Mouse (Mus musculus): Measurements from ENCODE around the gene Rcc2.

The Rcc2 gene

GRCm38 (mm10) chr4:140723192-140723591 is 22.9 kb downstream of the Rcc2 start:
- H3K4me3 ChIP-seq (replicated peaks; ENCODE audit: low read length) = no peak overlapping the region
- peaks cover 72% of the 10 kb centered on the region for H3K36me3 ChIP-seq (ENCODE audit: insufficient read depth, low read length)
- H3K27me3 ChIP-seq (ENCODE audit: insufficient read depth, low read length) = no peaks in the 10 kb centered on the region
- H3K4me1 ChIP-seq (replicated peaks; ENCODE audit: low read depth, low read length) = peaks cover 65% of the 10 kb centered on the region
- H3K9me3 ChIP-seq (ENCODE audit: low read length) = no peaks in the 10 kb centered on the region
- no peak for TF ChIP-seq CTCF (conservative IDR thresholded peaks at IDR 0.05; ENCODE audit: low read length)
- TF ChIP-seq NANOG (IDR thresholded peaks at IDR 0.05; ENCODE audit: borderline replicate concordance, low read length) = no peak
- no peak for TF ChIP-seq POU5F1 (IDR thresholded peaks at IDR 0.05; ENCODE audit: borderline replicate concordance, low read length)

- no peaks in the 10 kb centered on the region for H3K27me3 ChIP-seq (ENCODE audit: insufficient read depth, low read length)
Measured at GRCm38 (mm10) chr4:140723801-140724200, 23.5 kb downstream of the Rcc2 start.

GRCm38 (mm10) chr4:140724739-140725138 is 24.4 kb downstream of the Rcc2 start:
- Histone ChIP-seq H3K27me3 (ENCODE audit: insufficient read depth, low read length) (no peaks in the 10 kb centered on the region), H3K9me3 (ENCODE audit: low read length) (no peaks in the 10 kb centered on the region), H3K4me1 (replicated peaks; ENCODE audit: low read depth, low read length) (peaks cover 60% of the 10 kb centered on the region), H3K36me3 (ENCODE audit: insufficient read depth, low read length) (peaks cover 59% of the 10 kb centered on the region), H3K4me3 (replicated peaks; ENCODE audit: low read length) (no peak overlapping the region)
- no peak for TF ChIP-seq CTCF (conservative IDR thresholded peaks at IDR 0.05; ENCODE audit: low read length)

More at GRCm38 (mm10) chr4:140723801-140724200, 23.5 kb downstream of the Rcc2 start:
- Histone ChIP-seq H3K4me3 (replicated peaks; ENCODE audit: low read length) (no peak overlapping the region), H3K36me3 (ENCODE audit: insufficient read depth, low read length) (peaks cover 66% of the 10 kb centered on the region), H3K9me3 (ENCODE audit: low read length) (no peaks in the 10 kb centered on the region), H3K4me1 (replicated peaks; ENCODE audit: low read depth, low read length) (peaks cover 62% of the 10 kb centered on the region)
- TF ChIP-seq CTCF (conservative IDR thresholded peaks at IDR 0.05; ENCODE audit: low read length) = peak; percentile 59
- TF ChIP-seq NANOG (IDR thresholded peaks at IDR 0.05; ENCODE audit: borderline replicate concordance, low read length) = no peak

DNA sequence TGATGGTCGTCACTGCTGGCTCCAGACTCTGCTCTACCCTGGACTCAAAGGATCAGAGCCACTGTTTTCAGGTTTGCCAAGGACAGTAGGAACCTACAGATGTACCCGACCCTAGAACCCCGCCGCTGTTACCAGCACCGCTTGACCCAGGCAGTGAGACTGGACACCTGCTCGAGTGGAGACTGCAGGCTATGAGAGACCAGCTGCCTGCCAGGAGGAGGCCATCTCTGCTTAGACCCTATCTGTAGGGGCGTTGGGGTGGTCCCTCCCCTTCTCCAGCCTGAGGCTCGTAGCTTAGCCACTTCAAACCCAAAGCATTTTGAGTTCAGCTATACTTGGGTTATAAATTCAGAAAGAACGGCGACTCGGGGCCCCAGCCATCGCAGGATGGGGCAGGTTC is 26.6 kb downstream of the Rcc2 start:
- TF ChIP-seq POU5F1 (IDR thresholded peaks at IDR 0.05; ENCODE audit: borderline replicate concordance, low read length) = no peak
- TF ChIP-seq CTCF (conservative IDR thresholded peaks at IDR 0.05; ENCODE audit: low read length) = no peak
- no peak for TF ChIP-seq NANOG (IDR thresholded peaks at IDR 0.05; ENCODE audit: borderline replicate concordance, low read length)
- H3K4me1 ChIP-seq (replicated peaks; ENCODE audit: low read depth, low read length) = peaks cover 52% of the 10 kb centered on the region
- H3K27me3 ChIP-seq (ENCODE audit: insufficient read depth, low read length) = no peaks in the 10 kb centered on the region
- H3K9me3 ChIP-seq (ENCODE audit: low read length) = no peaks in the 10 kb centered on the region
- H3K36me3 ChIP-seq (ENCODE audit: insufficient read depth, low read length) = peaks cover 38% of the 10 kb centered on the region
- no peak overlapping the region for H3K4me3 ChIP-seq (replicated peaks; ENCODE audit: low read length)

DNA sequence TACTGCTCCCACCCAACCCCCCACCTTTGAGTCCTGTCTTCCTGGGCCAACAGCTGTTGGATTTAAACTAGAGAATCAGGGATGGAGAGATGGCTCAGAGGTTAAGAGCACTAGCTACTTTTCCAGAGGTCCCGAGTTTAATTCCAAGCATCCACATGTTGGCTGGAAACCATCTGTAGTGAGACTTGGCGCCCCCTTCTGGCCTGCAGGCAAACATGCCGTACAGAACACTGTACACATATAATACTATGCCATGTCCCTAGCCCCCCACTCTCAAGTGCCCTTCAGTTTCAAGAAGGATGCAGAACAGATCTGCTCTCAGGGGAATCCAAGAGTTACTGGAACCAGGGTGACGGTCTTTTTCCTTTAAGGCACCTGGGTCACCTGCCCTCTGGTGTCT is 31.3 kb downstream of the Rcc2 start:
- TF ChIP-seq CTCF (conservative IDR thresholded peaks at IDR 0.05; ENCODE audit: low read length) (peak; percentile 75), POU5F1 (IDR thresholded peaks at IDR 0.05; ENCODE audit: borderline replicate concordance, low read length) (no peak)
- no peaks in the 10 kb centered on the region for H3K36me3 ChIP-seq (ENCODE audit: insufficient read depth, low read length)
- H3K27me3 ChIP-seq (ENCODE audit: insufficient read depth, low read length) = peaks cover 4% of the 10 kb centered on the region; the same call in 1 of the 2 replicates
- H3K9me3 ChIP-seq (ENCODE audit: low read length) = no peaks in the 10 kb centered on the region
- H3K4me1 ChIP-seq (replicated peaks; ENCODE audit: low read depth, low read length) = peaks cover 46% of the 10 kb centered on the region
- H3K4me3 ChIP-seq (replicated peaks; ENCODE audit: low read length) = no peak overlapping the region

DNA sequence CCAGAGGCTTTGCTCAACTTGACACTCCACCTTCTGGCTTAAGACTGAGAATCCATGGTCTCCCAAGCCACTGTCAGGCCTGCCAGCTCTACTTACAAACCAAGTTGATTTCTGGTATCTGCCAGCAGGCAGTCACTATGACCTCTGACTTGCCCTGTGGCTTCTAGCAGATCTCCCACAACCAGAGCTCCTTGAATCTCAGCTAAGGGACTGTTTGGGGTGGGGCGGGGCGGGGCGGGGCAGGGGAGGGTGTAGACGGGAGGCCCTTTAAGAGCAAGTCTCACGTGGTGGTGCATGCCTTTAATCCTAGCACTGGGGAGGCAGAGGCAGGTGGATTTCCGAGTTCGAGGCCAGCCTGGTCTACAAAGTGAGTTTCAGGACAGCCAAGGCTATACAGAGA is 32.5 kb downstream of the Rcc2 start:
- TF ChIP-seq NANOG (IDR thresholded peaks at IDR 0.05; ENCODE audit: borderline replicate concordance, low read length) = no peak
- TF ChIP-seq CTCF (conservative IDR thresholded peaks at IDR 0.05; ENCODE audit: low read length) = no peak
- TF ChIP-seq POU5F1 (IDR thresholded peaks at IDR 0.05; ENCODE audit: borderline replicate concordance, low read length) = no peak
- H3K4me1 ChIP-seq (replicated peaks; ENCODE audit: low read depth, low read length) = peaks cover 41% of the 10 kb centered on the region
- no peaks in the 10 kb centered on the region for H3K9me3 ChIP-seq (ENCODE audit: low read length)
- H3K4me3 ChIP-seq (replicated peaks; ENCODE audit: low read length) = no peak overlapping the region
- peaks cover 6% of the 10 kb centered on the region; the same call in 1 of the 2 replicates for H3K27me3 ChIP-seq (ENCODE audit: insufficient read depth, low read length)
- no peaks in the 10 kb centered on the region for H3K36me3 ChIP-seq (ENCODE audit: insufficient read depth, low read length)

DNA sequence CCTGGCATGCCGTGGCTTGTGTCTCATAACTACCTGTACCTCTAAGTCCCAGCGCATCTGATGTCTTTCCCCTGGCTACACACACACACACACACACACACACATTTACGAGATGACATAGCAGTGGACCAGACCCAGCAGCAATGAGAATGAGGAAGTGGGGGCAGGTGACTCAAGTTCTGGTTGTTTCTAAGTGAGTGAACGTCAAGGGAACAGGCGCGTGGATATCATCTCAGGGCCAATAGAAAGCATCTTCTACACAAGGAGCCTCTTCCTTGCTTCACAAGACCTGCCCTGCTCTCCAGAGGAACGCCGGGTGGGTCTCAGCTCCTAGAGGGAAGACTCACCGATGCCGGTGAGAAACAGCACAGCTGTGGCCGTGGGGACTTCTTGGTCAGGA is 40.3 kb downstream of the Rcc2 start:
- no peak overlapping the region for H3K4me3 ChIP-seq (replicated peaks; ENCODE audit: low read length)
- TF ChIP-seq CTCF (conservative IDR thresholded peaks at IDR 0.05; ENCODE audit: low read length) = no peak
- no peak for TF ChIP-seq POU5F1 (IDR thresholded peaks at IDR 0.05; ENCODE audit: borderline replicate concordance, low read length)
- TF ChIP-seq NANOG (IDR thresholded peaks at IDR 0.05; ENCODE audit: borderline replicate concordance, low read length) = no peak
- H3K27me3 ChIP-seq (ENCODE audit: insufficient read depth, low read length) = peaks cover 18% of the 10 kb centered on the region
- H3K9me3 ChIP-seq (ENCODE audit: low read length) = no peaks in the 10 kb centered on the region
- peaks cover 11% of the 10 kb centered on the region; the same call in 1 of the 2 replicates for H3K4me1 ChIP-seq (replicated peaks; ENCODE audit: low read depth, low read length)
- H3K36me3 ChIP-seq (ENCODE audit: insufficient read depth, low read length) = no peaks in the 10 kb centered on the region

GRCm38 (mm10) chr4:140741401-140741800 is 41.1 kb downstream of the Rcc2 start:
- Histone ChIP-seq H3K4me1 (replicated peaks; ENCODE audit: low read depth, low read length) (peaks cover 14% of the 10 kb centered on the region; the same call in 1 of the 2 replicates), H3K9me3 (ENCODE audit: low read length) (no peaks in the 10 kb centered on the region)

DNA sequence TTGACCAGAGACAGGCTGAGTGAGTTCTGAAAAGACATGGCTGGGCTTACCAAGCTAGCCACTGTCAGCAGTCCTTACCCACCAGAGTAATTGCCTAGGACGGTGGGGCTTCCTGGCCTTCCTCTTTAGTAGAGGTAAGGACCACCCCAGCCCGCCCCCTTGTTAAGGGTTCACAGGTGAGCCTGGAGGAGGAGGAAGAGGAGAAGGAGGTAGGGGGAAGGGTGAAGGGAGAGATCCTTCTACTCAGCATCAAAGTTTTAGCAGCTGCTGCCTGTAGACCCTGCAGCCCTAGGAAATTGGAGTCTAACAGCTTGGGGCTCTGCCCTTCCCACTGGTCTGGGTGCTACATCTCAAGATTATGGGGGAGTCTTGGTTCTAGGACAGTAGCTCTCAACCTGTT is 42.2 kb downstream of the Rcc2 start, which contains the start of gene Padi6:
TSS of gene Padi6 (minus strand) at position 101 of the 400 bp plus-strand sequence.
- Histone ChIP-seq H3K4me3 (replicated peaks; ENCODE audit: low read length) (no peak within 1 kb of the TSS), H3K4me1 (replicated peaks; ENCODE audit: low read depth, low read length) (peaks cover 17% of the 10 kb centered on the region), H3K27me3 (ENCODE audit: insufficient read depth, low read length) (peaks cover 25% of the 10 kb centered on the region), H3K9me3 (ENCODE audit: low read length) (no peaks in the 10 kb centered on the region), H3K36me3 (ENCODE audit: insufficient read depth, low read length) (no peaks in the 10 kb centered on the region)
- no peak for TF ChIP-seq POU5F1 (IDR thresholded peaks at IDR 0.05; ENCODE audit: borderline replicate concordance, low read length)
- TF ChIP-seq CTCF (conservative IDR thresholded peaks at IDR 0.05; ENCODE audit: low read length) = no peak
- no peak for TF ChIP-seq NANOG (IDR thresholded peaks at IDR 0.05; ENCODE audit: borderline replicate concordance, low read length)

More at GRCm38 (mm10) chr4:140741401-140741800, 41.1 kb downstream of the Rcc2 start:
- TF ChIP-seq CTCF (conservative IDR thresholded peaks at IDR 0.05; ENCODE audit: low read length) (no peak), POU5F1 (IDR thresholded peaks at IDR 0.05; ENCODE audit: borderline replicate concordance, low read length) (no peak), NANOG (IDR thresholded peaks at IDR 0.05; ENCODE audit: borderline replicate concordance, low read length) (no peak)
- Histone ChIP-seq H3K36me3 (ENCODE audit: insufficient read depth, low read length) (no peaks in the 10 kb centered on the region), H3K27me3 (ENCODE audit: insufficient read depth, low read length) (peaks cover 21% of the 10 kb centered on the region), H3K4me3 (replicated peaks; ENCODE audit: low read length) (no peak overlapping the region)
